Mouse (Mus musculus) kidney, adult 2 months (tissue): ENCODE measurements at regions not wholly inside any gene's neighbourhood (a gene's known extent, or its start where the extent isn't known, plus 50 kb on each side); places are given as distances from the start of the nearest gene placed in this dataset.

Experiments used
- CTCF ChIP-seq: fragments of 200-500 bp; conservative IDR thresholded peaks from 2 replicates; pipeline ENCODE4 v1.5.1; 2011; ENCODE audit warnings: low read depth, mild to moderate bottlenecking, control low read depth, low read length, moderate library complexity, mixed read lengths; ENCODE audit not compliant: insufficient read depth, insufficient read length
- POLR2A ChIP-seq: fragments of 200-500 bp; IDR thresholded peaks from one replicate; pipeline ENCODE4 v1.6.1; 2011; ENCODE audit warnings: low read depth, low read length, control low read depth

DNA sequence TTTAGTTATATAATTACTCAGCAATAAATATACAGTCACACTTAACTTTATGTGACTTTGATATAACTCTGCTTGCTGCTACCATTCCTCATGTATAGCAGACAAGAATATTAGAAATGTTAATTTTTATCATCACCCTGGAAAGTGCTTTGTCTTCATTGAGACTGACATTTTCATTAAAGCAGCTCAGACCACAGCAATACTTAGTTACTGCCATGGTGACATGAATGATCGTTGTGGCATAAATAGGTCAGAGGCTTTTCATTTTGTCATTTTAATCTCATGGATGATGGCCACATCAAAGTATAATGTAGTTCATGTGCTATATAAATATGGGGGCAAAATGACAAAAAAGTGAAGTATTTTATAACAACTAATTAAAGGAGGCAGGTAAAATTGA is 498.1 kb downstream of the Slc22a22 start:
- no peak for TF ChIP-seq POLR2A
- no peak for TF ChIP-seq CTCF
